Mouse (Mus musculus): ENCODE results near the gene Ccdc130.

- TF ChIP-seq EP300 (IDR thresholded peaks at IDR 0.05; ENCODE audit: low read depth) (no peak), CTCF (IDR thresholded peaks at IDR 0.05; ENCODE audit: low read depth) (no peak)
Observed at GRCm38 (mm10) chr8:84233055-84233454, 37.1 kb downstream of the Ccdc130 start.
